Comparison of ENCODE assay signal across 19 mouse cellular contexts in genomic region chr4:98886377-98886776, GRCm38 (mm10).
"Had no signal": no experiment of that assay in that cellular context is flagged by ENCODE, and none has a peak within 500 bp of the region (broad histone marks: within the 10 kb centered on the region; RNA-seq: fewer than 3 reads in every experiment).

No protein-coding gene starts in this region.

- H3K9ac ChIP-seq: heart, embryonic 13.5 days; heart, embryonic 15.5 days; hindbrain, embryonic 12.5 days; hindbrain, embryonic 14.5 days; intestine, embryonic 15.5 days; limb, embryonic 12.5 days; liver, embryonic 13.5 days had no signal

- DNase-seq: gastrocnemius, adult 2 months; gastrocnemius, postnatal 10 days; gastrocnemius, postnatal 25 days; liver; liver, embryonic 13.5 days had no signal

- H3K4me1 ChIP-seq: heart, embryonic 13.5 days; heart, embryonic 15.5 days; hindbrain, embryonic 10.5 days; hindbrain, embryonic 12.5 days; intestine, embryonic 15.5 days; limb, embryonic 10.5 days; limb, embryonic 12.5 days; liver, embryonic 13.5 days had no signal

- H3K27me3 ChIP-seq: heart, embryonic 13.5 days; heart, embryonic 15.5 days; hindbrain, embryonic 12.5 days; intestine, embryonic 15.5 days; limb, embryonic 12.5 days; liver, embryonic 13.5 days had no signal

- H3K9me3 ChIP-seq: heart, embryonic 13.5 days; heart, embryonic 15.5 days; hindbrain, embryonic 10.5 days; hindbrain, embryonic 12.5 days; intestine, embryonic 15.5 days; limb, embryonic 10.5 days; limb, embryonic 12.5 days; liver, embryonic 13.5 days had no signal

- H3K4me3 ChIP-seq: gastrocnemius, adult 2 months; heart, embryonic 13.5 days; heart, embryonic 15.5 days; hindbrain, embryonic 10.5 days; hindbrain, embryonic 12.5 days; intestine, embryonic 15.5 days; layer of hippocampus, adult 2 months; left cerebral cortex, adult 2 months; limb, embryonic 10.5 days; limb, embryonic 12.5 days; liver, embryonic 13.5 days had no signal

- H3K27ac ChIP-seq: gastrocnemius, adult 2 months; heart, embryonic 13.5 days; heart, embryonic 15.5 days; hindbrain, embryonic 10.5 days; hindbrain, embryonic 12.5 days; hindbrain, embryonic 14.5 days; intestine, embryonic 15.5 days; layer of hippocampus, adult 2 months; left cerebral cortex, adult 2 months; limb, embryonic 10.5 days; limb, embryonic 12.5 days; liver, embryonic 13.5 days had no signal

- H3K36me3 ChIP-seq: heart, embryonic 13.5 days; heart, embryonic 15.5 days; hindbrain, embryonic 10.5 days; hindbrain, embryonic 12.5 days; intestine, embryonic 15.5 days; limb, embryonic 10.5 days; limb, embryonic 12.5 days; liver, embryonic 13.5 days had no signal

- ATAC-seq: inflammation-experienced regulatory T-cells, adult 6 months; intestine, postnatal 0 days had no signal

- H3K4me2 ChIP-seq: heart, embryonic 11.5 days; heart, embryonic 13.5 days; heart, embryonic 15.5 days; hindbrain, embryonic 12.5 days; hindbrain, embryonic 14.5 days; intestine, embryonic 15.5 days; limb, embryonic 12.5 days; liver, embryonic 11.5 days; liver, embryonic 13.5 days had no signal
